Mouse (Mus musculus) liver, embryonic 14.5 days (tissue): ENCODE results near the gene Fam168a. TPM values are rescaled to one million over a fixed set of nuclear protein-coding genes. Genes with fewer than 3 reads are reported as not detected.

Source experiments
- ATAC-seq: fragments of 200-750 bp; cut with Nextera tagmentation; 2 replicates; pipeline ENCODE4 v1.8.0; 2017; ENCODE audit warnings: moderate number of reproducible peaks, mild to moderate bottlenecking, moderate library complexity; ENCODE audit not compliant: insufficient read depth
- DNase-seq, 3 experiments: peaks; one replicate each; pipeline ENCODE4 v3.0.0-alpha.2; 2012 to 2013; ENCODE audit warnings: low read depth in 3 of 3, low spot score in 3 of 3
- H3K27ac ChIP-seq: fragments of 300-500 bp; sonication (generic); 2 replicates; pipeline ENCODE4 v1.5.1; 2014; ENCODE audit warnings: moderate library complexity, mild to moderate bottlenecking, control low read depth, inconsistent platforms
- H3K27me3 ChIP-seq: fragments of 300-500 bp; sonication (generic); 2 replicates; pipeline ENCODE4 v1.6.1; 2014; ENCODE audit warnings: mild to moderate bottlenecking, low read length, moderate library complexity; ENCODE audit not compliant: control insufficient read depth, insufficient read depth
- H3K36me3 ChIP-seq: fragments of 300-500 bp; sonication (generic); replicated peaks from 2 replicates; pipeline ENCODE4 v1.6.1; 2014; ENCODE audit warnings: low read depth; ENCODE audit not compliant: control insufficient read depth, insufficient read depth
- H3K4me1 ChIP-seq, 2 experiments: fragments of 200-500 bp in 1 of 2; fragments of 300-500 bp in 1 of 2; sonication (generic) in 1 of 2; replicated peaks; 2 replicates each; pipeline ENCODE4 v1.6.1; 2012 to 2014; ENCODE audit warnings: antibody characterized with exemption in 1 of 2, inconsistent platforms in 1 of 2, low read length in 1 of 2; ENCODE audit not compliant: control insufficient read depth in 2 of 2, insufficient read depth in 2 of 2
- H3K4me2 ChIP-seq: fragments of 300-500 bp; sonication (generic); 2 replicates; pipeline ENCODE4 v1.6.1; 2014; ENCODE audit warnings: low read depth, mild to moderate bottlenecking, control low read depth, moderate library complexity
- H3K4me3 ChIP-seq, 2 experiments: fragments of 200-500 bp in 1 of 2; fragments of 300-500 bp in 1 of 2; sonication (generic) in 1 of 2; 2 replicates each; pipeline ENCODE4 v1.5.1; 2012 to 2014; ENCODE audit warnings: low read depth in 2 of 2, low read length in 2 of 2, mild to moderate bottlenecking in 2 of 2, control low read depth in 1 of 2, inconsistent platforms in 1 of 2, moderate library complexity in 1 of 2; ENCODE audit not compliant: insufficient read depth in 1 of 2
- H3K9ac ChIP-seq: fragments of 300-500 bp; sonication (generic); replicated peaks from 2 replicates; pipeline ENCODE4 v1.6.1; 2014; ENCODE audit warnings: mild to moderate bottlenecking, control low read depth, moderate library complexity
- H3K9me3 ChIP-seq: fragments of 300-500 bp; sonication (generic); 2 replicates; pipeline ENCODE4 v1.6.1; 2016; ENCODE audit warnings: low read length, mixed read lengths; ENCODE audit not compliant: control insufficient read depth
- CTCF ChIP-seq: IDR thresholded peaks from 2 replicates; pipeline ENCODE4 v1.5.1; 2016; ENCODE audit warnings: antibody characterized with exemption, low read depth, control low read depth
- EP300 ChIP-seq: IDR thresholded peaks from 2 replicates; pipeline ENCODE4 v1.6.1; 2016; ENCODE audit warnings: antibody characterized with exemption, low read depth
- WGBS: fragments of 180-500 bp; shearing (Covaris S2); extraction: QIAGEN DNeasy Blood & Tissue Kit; methylation state at CpG from one replicate; pipeline ENCODE4 v1.1.7; 2014; ENCODE audit not compliant: insufficient replicate concordance; 5-methylcytosine and 5-hydroxymethylcytosine counted together
- polyA plus RNA-seq, 2 experiments: library from polyadenylated mRNA; depleted of rRNA in 1 of 2; stranded (reverse) in 1 of 2; unstranded in 1 of 2; fragments of >200 nt; fragmentation: Nextera tagmentation in 1 of 2; extraction: Ambion mirVana in 1 of 2; gene quantifications; 2 replicates each; pipeline versions ENCODE4 v1.2.1 to v1.2.3; 2012 to 2014

Gene Fam168a
- polyA plus RNA-seq, 2 experiments = 4.1 to 4.4 TPM

GRCm38 (mm10) chr7:100876293-100876692 is 169.9 kb downstream of the Fam168a start:
- no peaks in the 10 kb centered on the region for H3K36me3 ChIP-seq
- 76% methylated on average over 13 of the region's 13 CpGs for WGBS

DNA sequence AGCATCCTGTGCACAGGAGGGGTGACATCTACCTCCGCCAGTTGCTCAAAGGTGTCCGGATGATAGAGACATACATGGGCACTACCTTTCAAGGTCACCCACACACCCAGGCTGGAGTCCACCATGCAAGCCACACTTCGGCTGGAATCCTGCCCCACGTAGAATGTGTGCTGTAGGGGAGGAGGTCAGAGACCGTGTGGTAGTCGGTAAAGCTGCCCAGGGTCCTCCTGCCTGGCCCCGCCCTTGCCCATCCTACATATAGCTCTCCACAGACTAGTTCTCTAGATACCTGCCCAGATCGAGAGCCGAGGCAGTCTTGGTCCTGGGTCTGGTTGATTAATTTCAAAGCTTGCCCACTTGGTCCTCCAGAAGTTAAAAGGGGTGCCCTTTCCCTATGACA is 170.3 kb downstream of the Fam168a start:
- 74% methylated on average over 9 of the region's 9 CpGs for WGBS
- no peak overlapping the region for H3K4me2 ChIP-seq
- no peaks in the 10 kb centered on the region for H3K36me3 ChIP-seq
- H3K27ac ChIP-seq = no peak overlapping the region
- H3K4me3 ChIP-seq = no peak overlapping the region
- ATAC-seq (no peak), DNase-seq (no peak)
- H3K9ac ChIP-seq = no peak overlapping the region
- H3K9me3 ChIP-seq = no peaks in the 10 kb centered on the region
- TF ChIP-seq EP300 (no peak), CTCF (no peak)
- H3K4me1 ChIP-seq = no peaks in the 10 kb centered on the region
- H3K27me3 ChIP-seq = no peaks in the 10 kb centered on the region

More at GRCm38 (mm10) chr7:100876293-100876692, 169.9 kb downstream of the Fam168a start:
- H3K27me3 ChIP-seq = no peaks in the 10 kb centered on the region
- ATAC-seq (no peak), DNase-seq (no peak)
- no peaks in the 10 kb centered on the region for H3K4me1 ChIP-seq
- no peak overlapping the region for H3K4me3 ChIP-seq
- no peak overlapping the region for H3K9ac ChIP-seq
- H3K27ac ChIP-seq = no peak overlapping the region
- no peak overlapping the region for H3K4me2 ChIP-seq
- no peak for TF ChIP-seq EP300
- no peak for TF ChIP-seq CTCF
- H3K9me3 ChIP-seq = no peaks in the 10 kb centered on the region

DNA sequence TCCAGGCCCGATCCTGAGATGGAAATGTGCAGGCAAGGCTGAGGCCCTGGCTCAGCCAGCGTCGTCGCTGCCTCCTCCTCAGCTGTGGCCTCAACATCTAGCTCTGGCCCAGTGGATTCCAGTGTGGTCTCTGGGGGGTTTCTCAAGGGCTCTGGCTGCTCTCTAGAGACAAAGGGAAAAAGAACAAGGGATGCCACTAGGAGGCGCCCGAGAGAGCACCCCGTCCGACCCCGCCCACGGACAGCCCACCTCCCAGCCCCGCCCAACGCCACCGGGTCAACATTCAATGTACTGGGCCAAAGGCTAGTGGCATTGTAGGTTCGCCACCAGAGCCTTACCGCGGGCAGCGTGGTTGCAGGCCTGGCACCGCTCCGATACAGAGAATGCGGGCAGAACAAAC is 173.2 kb downstream of the Fam168a start:
- Histone ChIP-seq H3K4me2 (peak overlapping the region; percentile 31), H3K4me1 (no peaks in the 10 kb centered on the region), H3K9ac (no peak overlapping the region), H3K9me3 (no peaks in the 10 kb centered on the region), H3K27me3 (no peaks in the 10 kb centered on the region), H3K36me3 (no peaks in the 10 kb centered on the region), H3K4me3 (no peak overlapping the region), H3K27ac (no peak overlapping the region)
- ATAC-seq (peak; percentile 22; the same call in 1 of the 2 replicates), DNase-seq (peak in 2 of 3 experiments; percentile 47 to 50)
- peak; percentile 80 for TF ChIP-seq CTCF
- no peak for TF ChIP-seq EP300
- 22% methylated on average over 20 of the region's 20 CpGs for WGBS

- no peak overlapping the region for H3K9ac ChIP-seq
- no peak for ATAC-seq
- DNase-seq = no peak
- H3K4me3 ChIP-seq = no peak overlapping the region
- no peak overlapping the region for H3K4me2 ChIP-seq
- no peaks in the 10 kb centered on the region for H3K9me3 ChIP-seq
- no peaks in the 10 kb centered on the region for H3K36me3 ChIP-seq
- 72% methylated on average over 9 of the region's 9 CpGs for WGBS
- H3K27me3 ChIP-seq = no peaks in the 10 kb centered on the region
- no peak overlapping the region for H3K27ac ChIP-seq
- no peaks in the 10 kb centered on the region for H3K4me1 ChIP-seq
- no peak for TF ChIP-seq EP300
- TF ChIP-seq CTCF = no peak
Observed at GRCm38 (mm10) chr7:100881531-100881930, 175.1 kb downstream of the Fam168a start.

GRCm38 (mm10) chr7:100881950-100882349 is 175.5 kb downstream of the Fam168a start:
- Histone ChIP-seq H3K36me3 (no peaks in the 10 kb centered on the region), H3K4me2 (no peak overlapping the region), H3K27me3 (no peaks in the 10 kb centered on the region), H3K9ac (no peak overlapping the region), H3K4me3 (no peak overlapping the region), H3K9me3 (no peaks in the 10 kb centered on the region), H3K27ac (no peak overlapping the region), H3K4me1 (no peaks in the 10 kb centered on the region)
- ATAC-seq (no peak), DNase-seq (no peak)
- no peak for TF ChIP-seq CTCF
- no peak for TF ChIP-seq EP300
- 70% methylated on average over 4 of the region's 4 CpGs for WGBS
